Mouse (Mus musculus) layer of hippocampus, postnatal 14 days (tissue): Measurements from ENCODE around the gene Olfr1309. TPM values are rescaled to one million over a fixed set of nuclear protein-coding genes. Genes with fewer than 3 reads are reported as not detected.
"Not testable (repeated sequence)": the region's sequence is repeated elsewhere in the genome, so short reads cannot be mapped to it uniquely, and the experiment has no call there.

ENCODE experiments used
- DNase-seq, 2 experiments: peaks; one replicate each; pipeline ENCODE4 v3.0.0; 2021 to 2022; ENCODE audit warnings: low spot score in 2 of 2, mixed read lengths in 1 of 2
- long read RNA-seq, 2 experiments: library from polyadenylated mRNA; stranded (forward); transcript quantifications; one replicate each; pipeline ENCODE4 v2.0.0; 2021
- total RNA-seq, 2 experiments: library from RNA; stranded (reverse); gene quantifications; 2 replicates each; pipeline ENCODE4 v1.2.3; 2021

Gene Olfr1309
- not detected for total RNA-seq
- long read RNA-seq, experiment 1: 0 reads
- long read RNA-seq, experiment 2: 0 reads

GRCm38 (mm10) chr2:111990181-111990580, at the start of gene Olfr1309:
Gene Olfr1309 (minus strand): TSS chr2:111990281.
- DNase-seq: no peak

DNA sequence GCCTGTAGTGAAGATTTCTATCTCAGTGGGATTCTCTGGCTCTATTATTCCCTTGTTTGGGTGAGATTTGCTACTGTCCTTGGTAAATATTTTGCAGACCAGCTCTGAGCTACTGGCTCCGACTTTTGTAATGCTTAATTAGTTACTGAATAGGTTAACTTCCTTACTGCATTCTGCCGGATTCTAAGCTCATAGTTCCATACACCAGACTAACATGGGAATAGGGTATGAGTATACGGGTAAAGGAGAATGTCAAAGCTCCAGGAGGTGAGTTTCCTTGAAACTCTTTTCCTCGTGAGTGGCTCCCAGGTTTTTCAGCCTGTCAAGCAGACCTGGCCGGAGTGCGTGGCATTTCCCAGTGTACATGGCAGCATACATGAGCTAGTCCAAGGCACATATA, 36.9 kb upstream of the Olfr1309 start:
- not testable (repeated sequence) for DNase-seq

GRCm38 (mm10) chr2:112024312-112024711, 34.2 kb upstream of the Olfr1309 start, which contains the start of gene Olfr1311:
Gene Olfr1311 (minus strand): TSS chr2:112024412.
- DNase-seq: no peak

DNA sequence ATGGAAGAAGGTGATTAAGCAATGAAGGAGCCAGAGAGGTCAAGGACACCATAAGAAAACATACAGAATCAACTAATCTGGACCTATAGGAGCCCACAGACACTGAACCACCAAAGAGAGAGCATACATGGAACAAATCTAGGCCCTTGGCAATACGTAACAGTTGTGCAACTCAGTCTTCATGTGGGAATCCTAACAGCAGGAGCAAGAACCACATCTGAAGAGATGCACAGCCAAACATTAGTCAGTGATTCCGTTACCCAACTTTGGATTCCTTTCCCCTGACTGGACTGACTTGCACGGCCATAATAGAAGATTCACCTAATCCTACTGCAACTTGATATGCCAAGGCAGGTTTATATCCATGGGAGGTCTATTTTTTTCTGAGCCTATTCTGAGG, 24.8 kb upstream of the Olfr1309 start:
- DNase-seq: no peak

- no peak for DNase-seq
Measured at GRCm38 (mm10) chr2:112012608-112013007, 22.5 kb upstream of the Olfr1309 start, which contains the start of gene Olfr1310. Gene Olfr1310 (minus strand): TSS chr2:112012708.

GRCm38 (mm10) chr2:111964844-111965243, 25.2 kb downstream of the Olfr1309 start, which contains the start of gene Olfr1308:
Gene Olfr1308 (minus strand): TSS chr2:111964944.
- DNase-seq: no peak

GRCm38 (mm10) chr2:111949340-111949739, 40.7 kb downstream of the Olfr1309 start, which contains the start of gene Olfr1307:
Gene Olfr1307 (minus strand): TSS chr2:111949440.
- DNase-seq: no peak

Other genes starting within 250 kb of the Olfr1309 start
- not detected for gene Olfr1301, start 239.3 kb downstream of the Olfr1309 start, total RNA-seq
- gene Olfr1302, start 212.9 kb downstream of the Olfr1309 start, total RNA-seq: not detected
- gene Olfr1303, start 169.9 kb downstream of the Olfr1309 start, total RNA-seq: not detected
- not detected for gene Olfr1305, start 113.1 kb downstream of the Olfr1309 start, total RNA-seq
- gene Olfr1306, start 74.0 kb downstream of the Olfr1309 start, total RNA-seq: not detected
- under 1 TPM; 0.05 to 0.07 TPM for gene Olfr1307, start 40.8 kb downstream of the Olfr1309 start, total RNA-seq
- not detected for gene Olfr1308, start 25.3 kb downstream of the Olfr1309 start, total RNA-seq
- gene Olfr1310, start 22.4 kb upstream of the Olfr1309 start, total RNA-seq: not detected
- not detected for gene Olfr1311, start 34.1 kb upstream of the Olfr1309 start, total RNA-seq
- not detected for gene Olfr1312, start 60.0 kb upstream of the Olfr1309 start, total RNA-seq
- gene Olfr1313, start 87.6 kb upstream of the Olfr1309 start, total RNA-seq: not detected
- gene Olfr1314, start 106.5 kb upstream of the Olfr1309 start, total RNA-seq: not detected
- gene Olfr1315-ps1, start 125.2 kb upstream of the Olfr1309 start, total RNA-seq: not detected
- not detected for gene Olfr1316, start 144.7 kb upstream of the Olfr1309 start, total RNA-seq
- not detected for gene Olfr1317, start 150.0 kb upstream of the Olfr1309 start, total RNA-seq
- gene Olfr1318, start 163.9 kb upstream of the Olfr1309 start, total RNA-seq: not detected
- 10 to 100 TPM; 61.9 to 78.3 TPM for gene Lpcat4, start 249.2 kb upstream of the Olfr1309 start, total RNA-seq